Mouse (Mus musculus) A20 (cell line): ENCODE results near the gene Sun1.

Experiments
- DNase-seq: peaks from one replicate; pipeline ENCODE4 v3.0.0-alpha.2; 2011; ENCODE audit warnings: low read depth, low spot score

The Sun1 gene

DNA sequence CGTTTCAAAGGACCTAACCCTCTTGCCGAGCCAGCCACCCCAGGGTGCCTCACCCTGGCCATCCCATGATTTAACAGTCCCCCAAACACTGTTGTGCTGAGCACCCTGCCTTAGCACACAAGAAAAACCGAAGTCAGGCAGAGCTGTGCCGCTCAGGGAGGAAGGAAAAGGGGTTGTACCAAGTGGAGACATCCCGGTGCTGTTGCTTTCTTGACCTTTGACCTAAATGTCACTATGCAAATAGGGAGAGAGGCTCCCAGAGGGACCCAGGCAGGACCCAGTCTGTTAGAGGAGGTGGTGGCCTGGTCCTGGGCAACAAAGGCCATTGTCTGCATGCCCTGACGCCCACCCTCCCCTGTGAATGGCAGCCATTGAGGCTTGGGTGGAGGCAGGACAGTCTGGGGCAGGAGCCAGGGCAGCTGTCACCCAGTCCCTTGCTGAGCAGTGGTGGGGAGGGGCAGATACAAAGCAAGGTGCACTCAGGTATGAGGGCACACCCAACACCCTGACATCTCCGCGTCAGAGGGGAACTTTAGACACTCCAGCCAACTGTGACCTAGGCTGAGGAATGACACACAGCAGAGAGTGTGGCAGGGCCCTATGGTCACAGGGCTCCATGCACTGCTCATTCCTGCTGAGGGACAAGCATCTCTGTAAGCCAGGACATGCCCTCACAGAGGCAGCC lies 85.1 kb downstream of the Sun1 start:
- peak; percentile 24 for DNase-seq

- DNase-seq, result no peak
Observed at GRCm38 (mm10) chr5:139286142-139286941, 85.9 kb downstream of the Sun1 start.

GRCm38 (mm10) chr5:139287099-139287498 lies 86.7 kb downstream of the Sun1 start:
- DNase-seq, result no peak

GRCm38 (mm10) chr5:139287787-139288186 lies 87.3 kb downstream of the Sun1 start:
- DNase-seq, result no peak

- no peak for DNase-seq
Observed at GRCm38 (mm10) chr5:139288591-139288990, 88.2 kb downstream of the Sun1 start.

- peak; percentile 30 for DNase-seq
Observed at GRCm38 (mm10) chr5:139290467-139291259, 90.2 kb downstream of the Sun1 start.

DNA sequence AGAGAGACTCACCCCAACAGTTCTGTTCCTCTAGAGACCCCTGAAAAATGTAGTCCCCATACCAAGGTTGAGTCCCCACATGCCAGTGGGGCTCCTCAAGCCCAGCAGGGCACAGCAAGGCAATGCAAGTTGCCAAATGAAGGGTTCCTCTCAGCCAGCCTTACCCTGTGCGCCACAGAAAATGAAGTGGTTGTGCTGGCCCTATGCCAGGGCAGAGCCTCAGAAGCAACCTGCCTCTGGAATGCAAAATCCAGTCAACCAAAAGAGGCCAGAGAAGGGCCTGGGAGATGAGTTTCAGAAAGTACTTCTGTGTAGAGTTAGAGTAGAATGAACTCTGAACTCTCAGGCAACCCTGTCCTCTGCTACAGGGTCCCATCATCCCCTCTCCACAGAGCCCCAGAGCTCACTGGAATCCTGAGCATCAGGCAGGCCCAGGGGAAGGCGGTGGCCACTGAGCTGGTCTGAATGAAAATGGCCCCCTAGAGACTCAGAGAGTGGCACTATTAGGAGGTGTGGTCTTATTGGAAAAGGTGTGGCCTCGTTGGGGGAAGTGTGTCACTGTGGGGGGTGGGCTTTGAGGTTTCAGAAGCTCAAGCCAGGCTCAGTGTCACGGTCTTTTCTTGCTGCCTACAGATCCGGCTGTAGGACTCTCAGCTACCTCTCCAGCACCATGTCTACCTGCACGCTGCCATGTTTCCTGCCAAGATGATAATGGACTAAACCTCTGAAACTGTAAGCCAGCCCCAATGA lies 91.5 kb downstream of the Sun1 start:
- DNase-seq, result no peak

DNA sequence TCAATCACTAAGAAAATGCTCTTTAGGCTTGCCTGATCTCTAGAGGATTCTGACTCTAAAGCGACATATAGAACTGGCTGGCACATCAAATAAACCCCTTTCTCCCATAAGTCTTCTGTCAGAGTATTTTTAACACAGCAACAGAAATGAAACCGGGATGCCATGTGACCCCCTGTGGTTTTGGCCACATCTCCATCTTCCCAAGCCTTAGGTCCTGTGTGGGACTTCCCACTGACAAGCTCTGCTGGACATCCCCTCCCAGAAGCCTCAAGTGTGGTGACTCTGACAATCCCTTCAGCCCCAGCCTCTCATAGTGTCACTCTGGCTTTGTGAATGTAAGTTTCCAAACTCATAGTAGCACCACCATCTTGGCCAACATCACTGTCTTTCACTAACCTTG lies 93.7 kb downstream of the Sun1 start:
- DNase-seq, result no peak

- no peak for DNase-seq
Observed at GRCm38 (mm10) chr5:139297092-139297491, 96.7 kb downstream of the Sun1 start.

DNA sequence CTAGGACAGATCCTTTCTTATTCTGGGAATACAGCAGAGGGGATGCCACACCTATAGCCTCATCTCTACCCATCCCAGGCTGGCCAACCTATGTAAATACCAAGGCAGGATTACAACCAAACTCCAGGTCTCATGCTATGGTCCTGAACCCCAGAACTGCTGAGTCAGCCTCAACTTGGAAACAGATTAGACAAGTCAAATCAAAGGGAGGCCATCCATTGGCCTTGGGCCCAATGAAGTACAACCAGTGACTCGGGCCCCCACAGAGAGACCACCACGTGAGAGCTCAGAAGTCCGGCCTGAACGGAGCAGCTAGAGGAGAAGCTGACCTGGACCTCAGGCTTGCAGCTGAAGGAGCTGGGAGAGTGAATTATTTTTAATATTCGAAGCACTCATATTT lies 97.3 kb downstream of the Sun1 start:
- no peak for DNase-seq
